Mouse (Mus musculus) lung, postnatal 10 days (tissue): ENCODE data around the gene Theg.

Source experiments
- DNase-seq: peaks from one replicate; pipeline ENCODE4 v3.0.0; 2021

Gene Theg

GRCm38 (mm10) chr10:79587061-79587751, at the start of gene Theg:
Gene Theg (minus strand): TSS chr10:79587331.
- no peak for DNase-seq

DNA sequence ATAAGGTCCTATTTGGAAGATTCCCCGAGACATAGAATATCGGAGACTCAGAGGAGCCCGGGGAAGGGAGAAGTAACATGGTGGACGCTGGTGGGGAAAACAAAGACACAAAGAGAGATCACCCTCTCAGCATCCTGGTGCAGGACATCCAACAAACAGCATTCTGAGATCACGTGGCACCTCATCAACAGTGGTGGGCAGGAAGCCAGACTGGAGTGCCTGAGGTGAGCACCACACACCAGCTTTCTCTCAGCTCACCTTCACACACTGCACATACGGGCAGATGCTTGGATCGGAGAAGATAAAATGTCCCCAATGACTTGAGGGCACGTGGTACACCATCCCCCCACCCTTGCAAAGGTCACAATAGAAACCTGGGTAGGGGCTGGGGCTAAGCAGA, 49.2 kb upstream of the Theg start:
- no peak for DNase-seq

- DNase-seq = no peak
Observed at GRCm38 (mm10) chr10:79633006-79633777, 46.1 kb upstream of the Theg start.

DNA sequence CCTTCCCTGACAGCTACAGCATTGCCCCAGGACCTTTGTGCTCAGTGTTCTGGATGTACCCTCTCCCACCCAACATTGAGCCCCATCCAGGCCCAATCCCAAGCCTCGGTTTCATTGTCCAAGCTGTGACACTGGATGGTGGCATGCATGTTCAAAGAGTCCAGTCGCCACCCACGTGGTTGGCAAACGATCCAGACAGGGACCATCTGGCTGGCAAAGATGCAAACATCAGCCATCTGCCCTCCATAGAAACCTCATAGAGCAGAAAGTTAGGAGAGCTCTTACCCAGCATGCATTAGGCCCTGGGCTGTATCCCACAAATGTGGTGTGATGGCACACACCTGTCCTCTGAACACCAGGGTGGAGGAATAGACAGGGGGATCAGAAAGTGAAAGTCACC, 44.3 kb upstream of the Theg start:
- DNase-seq = no peak

DNA sequence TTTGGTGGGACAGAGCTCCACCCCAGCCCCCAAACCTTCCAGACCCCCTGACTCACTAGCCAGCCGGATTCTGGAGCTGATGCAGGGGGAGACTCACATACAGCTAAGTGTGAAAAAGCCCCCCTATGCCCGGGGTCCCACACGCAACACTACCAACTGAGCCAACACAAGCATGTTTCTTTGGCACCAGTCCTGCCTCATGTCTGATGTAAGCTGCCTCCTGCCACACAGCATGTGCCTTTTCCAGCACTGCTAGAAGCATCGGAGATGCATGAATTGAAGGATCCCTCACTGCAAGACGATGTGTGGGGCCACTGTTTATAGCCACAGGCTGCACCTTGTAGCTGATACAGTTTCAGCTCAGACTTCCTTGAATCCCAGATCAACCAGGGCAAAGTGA, 41.2 kb upstream of the Theg start:
- no peak for DNase-seq

- no peak for DNase-seq
Observed at GRCm38 (mm10) chr10:79626156-79626555, 39.0 kb upstream of the Theg start.

DNA sequence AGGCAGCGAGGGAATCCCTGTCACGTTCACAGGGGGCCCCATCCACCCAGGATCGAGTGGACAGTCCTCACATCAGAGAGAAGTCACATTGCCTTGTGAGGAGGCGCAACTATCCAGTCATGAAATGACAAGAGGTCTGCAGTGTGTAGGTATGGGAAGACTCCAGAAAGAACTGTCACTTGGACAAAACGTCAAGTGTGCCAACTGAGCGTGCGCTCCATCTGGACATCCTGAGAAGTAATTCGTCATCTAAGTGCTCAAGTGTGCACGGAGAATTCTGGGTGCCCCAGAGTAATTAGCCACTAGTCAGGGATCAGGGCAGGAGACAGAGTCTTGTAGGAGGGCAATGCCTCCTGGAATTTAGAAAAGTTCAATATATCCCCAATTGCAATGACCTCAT, 38.3 kb upstream of the Theg start:
- no peak for DNase-seq

GRCm38 (mm10) chr10:79623950-79624349, 36.8 kb upstream of the Theg start:
- DNase-seq = no peak

GRCm38 (mm10) chr10:79616376-79616775, 29.2 kb upstream of the Theg start:
- DNase-seq = no peak

DNA sequence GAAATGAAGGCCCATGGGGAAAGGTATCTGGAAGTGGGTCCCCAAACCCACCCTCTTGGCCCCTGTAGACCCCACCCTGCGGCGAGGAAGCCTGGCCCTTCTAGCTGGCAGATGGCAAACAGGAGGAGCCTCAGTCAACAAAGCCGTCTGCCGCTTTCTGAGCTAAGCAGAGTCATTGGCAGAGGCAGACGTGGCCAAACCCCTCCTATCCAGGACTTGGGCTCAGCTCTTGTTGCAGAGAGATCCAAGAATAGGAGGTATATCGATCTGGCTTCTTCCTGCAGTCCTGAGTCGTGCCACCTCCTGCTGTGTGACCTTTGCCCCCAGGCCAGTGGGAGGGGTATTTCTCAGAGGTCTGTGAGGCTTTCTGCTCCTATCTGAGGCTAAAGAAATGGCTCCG, 28.7 kb upstream of the Theg start:
- DNase-seq = no peak

DNA sequence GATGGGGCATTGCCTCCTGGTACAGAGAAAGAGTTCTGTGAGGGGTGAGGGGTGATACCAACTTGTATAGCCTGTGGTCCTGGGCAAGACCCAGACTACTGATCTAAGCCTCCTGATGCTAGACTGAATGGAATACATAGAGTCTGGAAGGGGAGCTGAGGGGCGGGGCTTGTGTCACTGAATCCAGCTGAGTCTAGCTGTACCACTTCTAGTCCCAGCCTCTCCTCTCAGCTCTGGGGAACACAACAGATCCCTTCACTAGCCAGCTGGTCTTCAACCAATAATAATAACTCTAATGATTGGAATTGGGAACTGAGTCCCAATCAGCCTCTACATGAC, 27.1 kb upstream of the Theg start:
- no peak for DNase-seq

- DNase-seq = peak; percentile 74
Observed at GRCm38 (mm10) chr10:79613578-79614304, 26.6 kb upstream of the Theg start, which contains the start of gene C2cd4c. Gene C2cd4c (minus strand): TSS chr10:79614025.

DNA sequence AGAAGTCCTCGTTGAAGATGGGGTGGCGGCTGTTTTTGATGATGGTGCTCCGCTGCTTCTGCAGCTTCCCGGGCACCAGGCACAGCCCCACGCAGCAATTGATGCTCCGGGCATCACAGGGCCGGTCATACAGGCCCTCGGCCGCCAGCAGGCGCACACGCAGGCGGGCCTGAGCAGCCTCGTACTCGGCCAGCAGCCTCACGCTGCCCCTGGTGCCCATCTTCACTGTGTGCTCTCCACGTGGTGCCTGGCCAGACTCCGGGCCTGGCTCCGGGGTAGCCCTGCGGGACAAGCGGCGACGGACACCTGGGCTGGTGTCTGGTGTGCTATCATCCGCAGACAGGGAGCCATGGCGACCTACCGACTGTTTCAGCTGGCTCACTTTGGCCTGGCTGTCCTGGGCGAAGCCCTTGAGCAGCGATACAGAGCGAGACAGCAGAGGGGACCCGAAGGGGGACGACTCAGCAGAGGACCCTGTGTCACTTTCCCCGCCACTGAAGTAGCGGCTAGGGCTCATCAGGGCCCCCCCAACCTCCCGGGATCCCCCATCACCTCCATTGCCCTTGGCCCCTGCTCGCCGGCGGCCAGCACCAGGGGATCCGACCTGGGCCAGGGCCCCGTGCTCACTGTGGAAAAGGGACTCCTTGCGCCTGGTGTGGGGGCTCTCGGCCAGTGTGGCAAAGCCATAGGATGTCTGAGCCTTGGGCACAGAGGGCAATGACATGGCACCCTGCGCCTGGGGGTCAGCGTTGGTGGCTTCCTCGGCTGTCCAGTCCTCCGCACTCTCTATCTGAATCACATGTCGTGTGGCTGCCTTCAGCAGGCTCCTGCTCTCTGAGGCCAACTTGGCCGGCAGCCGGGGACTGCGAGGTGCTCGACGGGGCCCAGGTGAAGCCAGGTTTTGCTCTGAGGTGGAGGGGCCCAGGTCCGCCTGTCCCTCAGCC, 25.3 kb upstream of the Theg start:
- peak; percentile 21 for DNase-seq

- no peak for DNase-seq
Observed at GRCm38 (mm10) chr10:79611296-79611695, 24.2 kb upstream of the Theg start.

GRCm38 (mm10) chr10:79609276-79609675, 22.1 kb upstream of the Theg start:
- no peak for DNase-seq

- DNase-seq = no peak
Observed at GRCm38 (mm10) chr10:79607892-79608291, 20.8 kb upstream of the Theg start.

GRCm38 (mm10) chr10:79606537-79606936, 19.4 kb upstream of the Theg start:
- no peak for DNase-seq

- DNase-seq = no peak
Observed at GRCm38 (mm10) chr10:79597936-79598230, 10.8 kb upstream of the Theg start.

DNA sequence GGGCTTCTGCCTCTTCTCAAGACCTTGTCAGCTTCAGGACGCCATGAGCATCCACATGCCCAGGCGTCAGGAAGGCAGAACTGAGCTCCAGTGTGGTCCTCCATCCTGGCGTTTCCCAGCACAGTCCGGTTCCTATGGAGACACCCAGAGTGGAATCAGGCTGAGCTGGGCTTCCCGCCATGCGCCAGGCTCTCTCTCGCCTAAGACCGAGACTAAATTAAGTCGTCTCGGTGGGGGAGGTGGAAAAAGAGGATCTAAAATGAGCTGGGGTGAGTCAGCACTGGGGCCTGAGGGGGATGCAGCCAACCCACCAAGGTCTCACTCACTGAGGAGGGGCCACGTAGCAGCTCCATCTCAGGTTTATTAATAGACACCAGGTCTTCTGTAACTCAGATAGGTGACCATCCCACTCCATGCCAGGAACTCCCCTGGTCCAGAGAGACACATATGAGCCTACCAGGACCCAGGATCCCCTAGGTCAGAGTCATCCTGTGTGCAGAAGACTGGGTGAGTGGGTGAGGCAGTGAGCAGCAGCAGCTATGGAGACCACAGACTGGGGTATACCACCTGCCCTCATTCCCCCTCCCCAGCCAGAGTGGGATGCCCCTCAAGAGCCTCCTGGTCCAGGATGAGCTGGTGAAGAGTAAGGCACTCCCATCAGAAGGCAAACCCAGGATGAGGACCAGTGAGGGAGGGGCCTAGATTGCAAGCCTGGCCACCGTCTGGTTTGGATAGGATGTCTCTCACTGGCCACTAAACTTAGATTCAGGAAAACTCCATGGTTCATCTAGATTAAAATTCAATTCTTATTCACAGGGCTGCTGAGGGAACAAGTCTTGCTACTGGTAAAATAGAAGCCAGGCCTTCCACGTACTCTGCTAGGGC, 10.2 kb upstream of the Theg start:
- no peak for DNase-seq

DNA sequence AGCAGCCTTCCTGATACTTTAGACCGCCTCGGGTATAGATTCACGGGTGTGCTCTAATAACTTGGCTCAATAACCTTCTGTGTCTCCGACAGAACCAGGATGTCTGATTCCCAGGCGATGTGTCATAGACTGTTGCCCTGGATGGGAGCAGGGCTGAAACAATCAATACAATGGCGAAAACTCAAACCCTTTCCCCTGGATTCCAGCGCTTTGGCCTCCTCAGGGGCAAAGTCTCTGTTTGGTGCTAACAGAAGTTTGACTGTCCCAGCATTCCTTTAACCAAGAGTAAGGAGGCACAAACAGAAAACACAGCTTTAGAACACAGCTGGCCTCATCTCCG, 8.4 kb upstream of the Theg start:
- no peak for DNase-seq

- peak; percentile 64 for DNase-seq
Observed at GRCm38 (mm10) chr10:79594872-79595589, 7.9 kb upstream of the Theg start.
